Mouse (Mus musculus) kidney, adult 2 months (tissue): ENCODE measurements around the gene Klf12.

ENCODE experiments used
- CTCF ChIP-seq: fragments of 200-500 bp; conservative IDR thresholded peaks from 2 replicates; pipeline ENCODE4 v1.5.1; 2011; ENCODE audit warnings: low read depth, mild to moderate bottlenecking, control low read depth, low read length, moderate library complexity, mixed read lengths; ENCODE audit not compliant: insufficient read depth, insufficient read length
- POLR2A ChIP-seq: fragments of 200-500 bp; IDR thresholded peaks from one replicate; pipeline ENCODE4 v1.6.1; 2011; ENCODE audit warnings: low read depth, low read length, control low read depth

- TF ChIP-seq CTCF: no peak
- no peak for TF ChIP-seq POLR2A
These were observed 171.1 kb downstream of the Klf12 start for GRCm38 (mm10) chr14:100113419-100113818.
